Mouse (Mus musculus): ENCODE data around the gene Scamp3.

The Scamp3 gene

GRCm38 (mm10) chr3:89163643-89164245 lies 13.5 kb upstream of the Scamp3 start:
- no peak for DNase-seq (ENCODE audit: low read depth)

GRCm38 (mm10) chr3:89164506-89165267 lies 12.6 kb upstream of the Scamp3 start, which contains the start of gene Clk2:
TSS of gene Clk2 (plus strand) at chr3:89164795.
- peak; percentile 96 for DNase-seq (ENCODE audit: low read depth)

- DNase-seq (ENCODE audit: low read depth), result peak; percentile 20
Measured at GRCm38 (mm10) chr3:89165268-89165870, 11.9 kb upstream of the Scamp3 start.

GRCm38 (mm10) chr3:89166945-89167344 lies 10.3 kb upstream of the Scamp3 start:
- DNase-seq (ENCODE audit: low read depth), result no peak

GRCm38 (mm10) chr3:89174844-89175243 lies 2.4 kb upstream of the Scamp3 start:
- no peak for DNase-seq (ENCODE audit: low read depth)

- no peak for DNase-seq (ENCODE audit: low read depth)
Measured at GRCm38 (mm10) chr3:89175544-89175943, 1.7 kb upstream of the Scamp3 start.

GRCm38 (mm10) chr3:89176421-89176820 lies 852 bp upstream of the Scamp3 start:
- no peak for DNase-seq (ENCODE audit: low read depth)

- DNase-seq (ENCODE audit: low read depth), result no peak
Measured at GRCm38 (mm10) chr3:89178107-89178385, 773 bp downstream of the Scamp3 start.

GRCm38 (mm10) chr3:89179056-89179455 lies 1.8 kb downstream of the Scamp3 start:
- no peak for DNase-seq (ENCODE audit: low read depth)

GRCm38 (mm10) chr3:89181749-89182500 lies 4.7 kb downstream of the Scamp3 start:
- DNase-seq (ENCODE audit: low read depth), result no peak

- DNase-seq (ENCODE audit: low read depth), result no peak
Measured at GRCm38 (mm10) chr3:89182531-89183057, 5.3 kb downstream of the Scamp3 start.

- no peak for DNase-seq (ENCODE audit: low read depth)
Measured at GRCm38 (mm10) chr3:89183058-89183958, 6.0 kb downstream of the Scamp3 start, which contains the start of gene Fam189b. TSS of gene Fam189b (plus strand) at chr3:89183143.

GRCm38 (mm10) chr3:89183959-89184315 lies 6.7 kb downstream of the Scamp3 start:
- DNase-seq (ENCODE audit: low read depth), result no peak

GRCm38 (mm10) chr3:89187197-89187596 lies 9.9 kb downstream of the Scamp3 start:
- DNase-seq (ENCODE audit: low read depth), result no peak

- DNase-seq (ENCODE audit: low read depth), result no peak
Measured at GRCm38 (mm10) chr3:89187690-89188477, 10.6 kb downstream of the Scamp3 start.

GRCm38 (mm10) chr3:89188478-89188875 lies 11.2 kb downstream of the Scamp3 start:
- no peak for DNase-seq (ENCODE audit: low read depth)

GRCm38 (mm10) chr3:89190436-89190835 lies 13.2 kb downstream of the Scamp3 start:
- DNase-seq (ENCODE audit: low read depth), result no peak

GRCm38 (mm10) chr3:89193351-89193750 lies 16.1 kb downstream of the Scamp3 start:
- DNase-seq (ENCODE audit: low read depth), result no peak

- DNase-seq (ENCODE audit: low read depth), result peak; percentile 63
Measured at GRCm38 (mm10) chr3:89193853-89194252, 16.6 kb downstream of the Scamp3 start.
